Comparison of ENCODE assay signal across 9 mouse cellular contexts in the genomic region with DNA sequence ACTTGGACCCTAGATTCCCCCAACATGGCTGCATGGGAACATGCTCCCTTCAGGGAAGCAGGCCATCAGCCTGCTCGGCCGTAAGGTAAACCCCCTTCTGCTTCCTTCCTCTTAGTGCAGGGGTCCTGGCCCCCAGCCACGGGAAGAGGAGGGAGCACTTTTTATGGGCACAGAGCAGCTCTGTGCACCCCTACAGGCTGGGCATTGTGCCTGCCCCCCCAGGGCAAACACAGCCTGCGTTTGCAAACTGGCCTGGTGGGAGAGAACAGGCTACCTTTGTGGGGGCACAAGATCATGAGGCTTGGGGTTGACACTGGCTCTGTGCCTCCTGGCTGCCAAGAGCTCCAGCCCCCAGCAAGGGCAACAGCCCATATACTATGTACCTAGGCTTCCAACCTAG. TPM values are rescaled to one million over a fixed set of nuclear protein-coding genes. Genes with fewer than 3 reads are reported as not detected.
DNase-seq lines count a peak whose midpoint lies in the region; ATAC-seq and TF ChIP-seq lines count a peak whose summit lies in the region.
"Had no signal": no experiment of that assay in that cellular context is flagged by ENCODE, and none has a peak within 500 bp of the region (broad histone marks: within the 10 kb centered on the region; RNA-seq: fewer than 3 reads in every experiment).

No protein-coding gene starts in this region.

- no peaks in the 10 kb centered on the region; the same call in 1 of the 2 replicates for H3K4me1 ChIP-seq in cerebellum, adult 2 months (ENCODE audit: control insufficient read depth, insufficient read depth, low read length)
- peaks cover 48% of the 10 kb centered on the region for H3K4me1 ChIP-seq in hindbrain, embryonic 15.5 days (replicated peaks)
- H3K4me1 ChIP-seq in midbrain, postnatal 0 days (ENCODE audit: insufficient read depth, low read length), result peaks cover 16% of the 10 kb centered on the region

- no peak for ATAC-seq in hindbrain, embryonic 15.5 days (ENCODE audit: low FRiP score, low read depth)
- no peak for ATAC-seq in midbrain, postnatal 0 days (ENCODE audit: low FRiP score)
- no peak for ATAC-seq in activated CD4-positive, CD25-positive, alpha-beta regulatory T cell, adult 4 months

- WGBS in cerebellum, adult 2 months, result 3% methylated on average over 4 of the region's 4 CpGs
- WGBS in hindbrain, embryonic 15.5 days, result 37% methylated on average over 4 of the region's 4 CpGs
- WGBS in midbrain, postnatal 0 days, result 55% methylated on average over 4 of the region's 4 CpGs

- intact Hi-C loops in left cerebral cortex, postnatal 10 days (cut with DNase I), result no loop called here
- intact Hi-C loops in left cerebral cortex, adult 2 months (cut with DNase I), result loop anchor here (5.0 kb wide), 1 partner anchor 65 kb away; no protein-coding TSS in a partner anchor

- no peak for TF ChIP-seq CTCF in cerebellum, adult 2 months (IDR thresholded peaks at IDR 0.05; ENCODE audit: borderline replicate concordance, insufficient read depth, low read depth, low read length)
- no peak for TF ChIP-seq CTCF in left cerebral cortex, adult 2 months (IDR thresholded peaks at IDR 0.05)
- TF ChIP-seq CTCF in midbrain, postnatal 0 days (IDR thresholded peaks at IDR 0.05), result no peak

- H3K27me3 ChIP-seq in cerebellum, adult 2 months (ENCODE audit: control insufficient read depth, insufficient read depth, low read length), result no peaks in the 10 kb centered on the region
- no peaks in the 10 kb centered on the region for H3K27me3 ChIP-seq in hindbrain, embryonic 15.5 days
- no peaks in the 10 kb centered on the region for H3K27me3 ChIP-seq in midbrain, postnatal 0 days (ENCODE audit: insufficient read depth, low read length)

- H3K9me3 ChIP-seq in hindbrain, embryonic 15.5 days, result no peaks in the 10 kb centered on the region
- H3K9me3 ChIP-seq in midbrain, postnatal 0 days (ENCODE audit: low read length), result no peaks in the 10 kb centered on the region

- peak overlapping the region; percentile 63 for H3K4me2 ChIP-seq in hindbrain, embryonic 15.5 days
- H3K4me2 ChIP-seq in midbrain, postnatal 0 days (ENCODE audit: low read depth, low read length, poor library complexity, severe bottlenecking), result peak overlapping the region; percentile 81

- no peak for TF ChIP-seq POLR2A in cerebellum, adult 2 months (IDR thresholded peaks at IDR 0.05; ENCODE audit: borderline replicate concordance, insufficient read depth, low read length)

- peak; percentile 65 to 78 for DNase-seq in cerebellum, postnatal 10 days
- no peak for DNase-seq in cerebellum, adult 2 months
- DNase-seq in left cerebral cortex, postnatal 10 days (ENCODE audit: extremely low spot score in 1 of 2, low spot score in 2 of 2), result peak; percentile 49 to 79
- DNase-seq in left cerebral cortex, adult 2 months (ENCODE audit: extremely low spot score in 1 of 2, low spot score in 2 of 2), result no peak
- DNase-seq in midbrain, postnatal 0 days (ENCODE audit: low spot score), result peak; percentile 61
- DNase-seq in thymus, postnatal 25 days, result no peak

- H3K9ac ChIP-seq in hindbrain, embryonic 15.5 days, result no peak overlapping the region
- no peak overlapping the region for H3K9ac ChIP-seq in midbrain, postnatal 0 days (replicated peaks; ENCODE audit: low read length, poor library complexity, severe bottlenecking)

- H3K27ac ChIP-seq in cerebellum, adult 2 months (ENCODE audit: insufficient read depth, low read length), result no peak overlapping the region
- no peak overlapping the region for H3K27ac ChIP-seq in left cerebral cortex, adult 2 months
- peak overlapping the region; percentile 94 for H3K27ac ChIP-seq in hindbrain, embryonic 15.5 days (replicated peaks)
- H3K27ac ChIP-seq in midbrain, postnatal 0 days (ENCODE audit: low read depth, low read length), result peak overlapping the region; percentile 97; the same call in 1 of the 2 replicates
- H3K27ac ChIP-seq: macrophage had no signal

- peaks cover 36% of the 10 kb centered on the region for H3K36me3 ChIP-seq in hindbrain, embryonic 15.5 days
- peaks cover 39% of the 10 kb centered on the region for H3K36me3 ChIP-seq in midbrain, postnatal 0 days (ENCODE audit: insufficient read depth, low read length)

- H3K4me3 ChIP-seq in cerebellum, adult 2 months (replicated peaks; ENCODE audit: insufficient read depth, low read depth, low read length), result no peak overlapping the region
- H3K4me3 ChIP-seq in left cerebral cortex, adult 2 months, result no peak overlapping the region
- peak overlapping the region; percentile 80; the same call in 1 of the 2 replicates for H3K4me3 ChIP-seq in hindbrain, embryonic 15.5 days
- H3K4me3 ChIP-seq in midbrain, postnatal 0 days (ENCODE audit: low read depth, low read length), result no peak overlapping the region

RNA-seq across cellular contexts. Expression of a gene that starts 3.4 kb away (rescaled TPM):
- 21.6 and 22.3 TPM in 2 replicates for polyA plus RNA-seq in cerebellum, adult 2 months (2012; rRNA removed)
- total RNA-seq in left cerebral cortex, postnatal 10 days (2021), result 10 to 100 TPM; 31.0 to 32.6 TPM
- 10 to 100 TPM; 10.5 to 10.6 TPM for total RNA-seq in left cerebral cortex, adult 2 months (2021)
- polyA plus RNA-seq in hindbrain, embryonic 15.5 days (2015; fragmentation: Nextera tagmentation; extraction: Ambion mirVana), result 98.7 and 102 TPM in 2 replicates
- 80.5 and 89.5 TPM in 2 replicates for total RNA-seq in midbrain, postnatal 0 days (2014; rRNA removed)
- 68.4 and 71.1 TPM in 2 replicates for polyA plus RNA-seq in midbrain, postnatal 0 days (2015; fragmentation: Nextera tagmentation; extraction: Ambion mirVana)
- 1 to 10 TPM; 3.4 to 5.0 TPM for polyA plus RNA-seq in activated CD4-positive, CD25-positive, alpha-beta regulatory T cell, adult 4 months (2017; shearing (Covaris generic))

RNA-seq across cellular contexts. Expression of a gene that starts 14.5 kb away (rescaled TPM):
- polyA plus RNA-seq in cerebellum, adult 2 months (2012; rRNA removed), result 4.8 and 5.8 TPM in 2 replicates
- total RNA-seq in left cerebral cortex, postnatal 10 days (2021), result 1 to 10 TPM; 4.8 to 5.8 TPM
- total RNA-seq in left cerebral cortex, adult 2 months (2021), result 1 to 10 TPM; 3.0 to 3.1 TPM
- 7.5 and 8.5 TPM in 2 replicates for polyA plus RNA-seq in hindbrain, embryonic 15.5 days (2015; fragmentation: Nextera tagmentation; extraction: Ambion mirVana)
- 7.1 and 7.6 TPM in 2 replicates for total RNA-seq in midbrain, postnatal 0 days (2014; rRNA removed)
- 4.5 and 5.7 TPM in 2 replicates for polyA plus RNA-seq in midbrain, postnatal 0 days (2015; fragmentation: Nextera tagmentation; extraction: Ambion mirVana)
- 10 to 100 TPM in 1 of 2 experiments, 1 to 10 TPM in 1; 9.4 to 13.2 TPM for polyA plus RNA-seq in activated CD4-positive, CD25-positive, alpha-beta regulatory T cell, adult 4 months (2017; shearing (Covaris generic))

RNA-seq across cellular contexts. Expression of a gene that starts 14.5 kb away (rescaled TPM):
- 147 and 158 TPM in 2 replicates for polyA plus RNA-seq in cerebellum, adult 2 months (2012; rRNA removed)
- 10 to 100 TPM; 23.8 to 27.9 TPM for total RNA-seq in left cerebral cortex, postnatal 10 days (2021)
- 10 to 100 TPM; 24.4 to 27.7 TPM for total RNA-seq in left cerebral cortex, adult 2 months (2021)
- 12.8 and 13.2 TPM in 2 replicates for polyA plus RNA-seq in hindbrain, embryonic 15.5 days (2015; fragmentation: Nextera tagmentation; extraction: Ambion mirVana)
- total RNA-seq in midbrain, postnatal 0 days (2014; rRNA removed), result 12.6 and 24.0 TPM in 2 replicates
- polyA plus RNA-seq in midbrain, postnatal 0 days (2015; fragmentation: Nextera tagmentation; extraction: Ambion mirVana), result 18.1 and 25.4 TPM in 2 replicates
- polyA plus RNA-seq in activated CD4-positive, CD25-positive, alpha-beta regulatory T cell, adult 4 months (2017; shearing (Covaris generic)), result 1 to 10 TPM; 2.3 to 4.3 TPM

RNA-seq across cellular contexts. Expression of a gene that starts 21.4 kb away (rescaled TPM):
- polyA plus RNA-seq in cerebellum, adult 2 months (2012; rRNA removed), result 1,121 and 1,182 TPM in 2 replicates
- 100 to 1,000 TPM; 802 to 805 TPM for total RNA-seq in left cerebral cortex, postnatal 10 days (2021)
- total RNA-seq in left cerebral cortex, adult 2 months (2021), result 100 to 1,000 TPM; 647 to 724 TPM
- 743 and 824 TPM in 2 replicates for polyA plus RNA-seq in hindbrain, embryonic 15.5 days (2015; fragmentation: Nextera tagmentation; extraction: Ambion mirVana)
- 753 and 863 TPM in 2 replicates for total RNA-seq in midbrain, postnatal 0 days (2014; rRNA removed)
- polyA plus RNA-seq in midbrain, postnatal 0 days (2015; fragmentation: Nextera tagmentation; extraction: Ambion mirVana), result 853 and 860 TPM in 2 replicates
- 1,000 to 10,000 TPM; 3,988 to 4,036 TPM for polyA plus RNA-seq in activated CD4-positive, CD25-positive, alpha-beta regulatory T cell, adult 4 months (2017; shearing (Covaris generic))

RNA-seq across cellular contexts. Expression of a gene that starts 26.3 kb away (rescaled TPM):
- polyA plus RNA-seq in cerebellum, adult 2 months (2012; rRNA removed), result 36.6 and 38.1 TPM in 2 replicates
- total RNA-seq in left cerebral cortex, postnatal 10 days (2021), result 10 to 100 TPM; 37.0 to 39.8 TPM
- total RNA-seq in left cerebral cortex, adult 2 months (2021), result 10 to 100 TPM; 19.0 to 19.7 TPM
- polyA plus RNA-seq in hindbrain, embryonic 15.5 days (2015; fragmentation: Nextera tagmentation; extraction: Ambion mirVana), result 58.0 and 65.7 TPM in 2 replicates
- total RNA-seq in midbrain, postnatal 0 days (2014; rRNA removed), result 71.3 and 78.4 TPM in 2 replicates
- polyA plus RNA-seq in midbrain, postnatal 0 days (2015; fragmentation: Nextera tagmentation; extraction: Ambion mirVana), result 65.0 and 65.5 TPM in 2 replicates
- polyA plus RNA-seq in activated CD4-positive, CD25-positive, alpha-beta regulatory T cell, adult 4 months (2017; shearing (Covaris generic)), result not detected

Comparison
In these comparisons a context has a peak if more than half of its experiments do, and no peak if none do; other contexts are left out.
1. DNase-seq: peak in cerebellum, postnatal 10 days (2 of 2), left cerebral cortex, postnatal 10 days (2 of 2) and midbrain, postnatal 0 days (single experiment); none in cerebellum, adult 2 months (0 of 2), left cerebral cortex, adult 2 months (0 of 2) and thymus, postnatal 25 days (single experiment).
2. H3K27ac ChIP-seq: peak in hindbrain, embryonic 15.5 days (single experiment) and midbrain, postnatal 0 days (single experiment); none in cerebellum, adult 2 months (single experiment) and left cerebral cortex, adult 2 months (single experiment).